In the genomic region with DNA sequence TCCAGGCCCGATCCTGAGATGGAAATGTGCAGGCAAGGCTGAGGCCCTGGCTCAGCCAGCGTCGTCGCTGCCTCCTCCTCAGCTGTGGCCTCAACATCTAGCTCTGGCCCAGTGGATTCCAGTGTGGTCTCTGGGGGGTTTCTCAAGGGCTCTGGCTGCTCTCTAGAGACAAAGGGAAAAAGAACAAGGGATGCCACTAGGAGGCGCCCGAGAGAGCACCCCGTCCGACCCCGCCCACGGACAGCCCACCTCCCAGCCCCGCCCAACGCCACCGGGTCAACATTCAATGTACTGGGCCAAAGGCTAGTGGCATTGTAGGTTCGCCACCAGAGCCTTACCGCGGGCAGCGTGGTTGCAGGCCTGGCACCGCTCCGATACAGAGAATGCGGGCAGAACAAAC, we compare ENCODE assay signal across 8 mouse cellular contexts. TPM values are rescaled to one million over a fixed set of nuclear protein-coding genes. Genes with fewer than 3 reads are reported as not detected.
DNase-seq lines count a peak whose midpoint lies in the region; ATAC-seq and TF ChIP-seq lines count a peak whose summit lies in the region.

No protein-coding gene starts in this region.

- no peak for TF ChIP-seq POLR2A in small intestine, adult 2 months (IDR thresholded peaks at IDR 0.05; ENCODE audit: low read depth, low read length)

- H3K4me1 ChIP-seq in kidney, embryonic 15.5 days = peaks cover 10% of the 10 kb centered on the region; the same call in 1 of the 2 replicates
- peaks cover 5% of the 10 kb centered on the region for H3K4me1 ChIP-seq in small intestine, adult 2 months (ENCODE audit: control insufficient read depth, insufficient read depth, insufficient read length, low read length)

- no peak overlapping the region for H3K4me2 ChIP-seq in kidney, embryonic 15.5 days

- no peak overlapping the region for H3K9ac ChIP-seq in kidney, embryonic 15.5 days

- ATAC-seq in kidney, embryonic 15.5 days (replicated peaks; ENCODE audit: low FRiP score) = 0 out of 2 replicates have a peak, but pooled peaks have one; percentile 14

- peak; percentile 63 for DNase-seq in 3134 (ENCODE audit: extremely low read depth, insufficient read length, low spot score)
- peak; percentile 52 to 58 for DNase-seq in CD8-positive naive resting alpha-beta T cell, adult 2 months (ENCODE audit: low read depth in 2 of 2, low spot score in 2 of 2)
- DNase-seq in cerebellum, adult 9-10 months = peak; percentile 43
- peak; percentile 64 to 77 for DNase-seq in gastrocnemius, postnatal 4 days (ENCODE audit: low spot score in 2 of 2)
- DNase-seq in lung, postnatal 36 days = peak; percentile 82
- DNase-seq in frontal cortex, postnatal 25 days (ENCODE audit: low spot score in 2 of 2) = no peak

- peaks cover 97% of the 10 kb centered on the region for H3K36me3 ChIP-seq in kidney, embryonic 15.5 days
- no peaks in the 10 kb centered on the region for H3K36me3 ChIP-seq in small intestine, adult 2 months (ENCODE audit: control insufficient read depth, insufficient read depth, low read length)

- no peaks in the 10 kb centered on the region for H3K27me3 ChIP-seq in kidney, embryonic 15.5 days
- no peaks in the 10 kb centered on the region for H3K27me3 ChIP-seq in small intestine, adult 2 months (ENCODE audit: control insufficient read depth, insufficient read depth, low read length)

- no peak overlapping the region for H3K27ac ChIP-seq in kidney, embryonic 15.5 days
- no peak overlapping the region for H3K27ac ChIP-seq in small intestine, adult 2 months (ENCODE audit: insufficient read depth, low read depth, low read length)

- 24% methylated on average over 20 of the region's 20 CpGs for WGBS in kidney, embryonic 15.5 days
- 26% methylated on average over 20 of the region's 20 CpGs for WGBS in small intestine, adult 2 months

- no peaks in the 10 kb centered on the region for H3K9me3 ChIP-seq in kidney, embryonic 15.5 days (replicated peaks)

- H3K4me3 ChIP-seq in kidney, embryonic 15.5 days (replicated peaks) = no peak overlapping the region
- peak overlapping the region; percentile 24 for H3K4me3 ChIP-seq in small intestine, adult 2 months (ENCODE audit: low read depth, low read length)

- peak; percentile 69 for TF ChIP-seq CTCF in small intestine, adult 2 months (IDR thresholded peaks at IDR 0.05; ENCODE audit: extremely low read depth, insufficient read length, insufficient replicate concordance, low read depth, low read length)

RNA-seq across cellular contexts. Expression of gene Relt, which starts 16.3 kb away (rescaled TPM):
- 10 to 100 TPM; 14.5 to 15.5 TPM for total RNA-seq in gastrocnemius, postnatal 4 days (2021)
- polyA plus RNA-seq in kidney, embryonic 15.5 days (2015; fragmentation: Nextera tagmentation; extraction: Ambion mirVana) = 3.8 and 4.9 TPM in 2 replicates
- polyA plus RNA-seq in small intestine, adult 2 months (2012; rRNA removed) = 7.0 and 9.5 TPM in 2 replicates

RNA-seq across cellular contexts. Expression of gene Arhgef17, which starts 52.3 kb away (rescaled TPM):
- 10 to 100 TPM; 40.4 to 43.6 TPM for total RNA-seq in gastrocnemius, postnatal 4 days (2021)
- 9.1 and 12.2 TPM in 2 replicates for polyA plus RNA-seq in kidney, embryonic 15.5 days (2015; fragmentation: Nextera tagmentation; extraction: Ambion mirVana)
- 6.8 and 8.0 TPM in 2 replicates for polyA plus RNA-seq in small intestine, adult 2 months (2012; rRNA removed)

Comparison
In these comparisons a context has a peak if more than half of its experiments do, and no peak if none do; other contexts are left out.
1. DNase-seq: peak in 3134 (single experiment), CD8-positive naive resting alpha-beta T cell, adult 2 months (2 of 2), cerebellum, adult 9-10 months (single experiment), gastrocnemius, postnatal 4 days (2 of 2) and lung, postnatal 36 days (single experiment); none in frontal cortex, postnatal 25 days (0 of 2).